Mouse (Mus musculus) layer of hippocampus, adult 9-11 months (tissue): Measurements from ENCODE around the gene Amer2.
"Not testable (repeated sequence)": the region's sequence is repeated elsewhere in the genome, so short reads cannot be mapped to it uniquely, and the experiment has no call there.

Source experiments
- DNase-seq: peaks from one replicate; pipeline ENCODE4 v3.0.0; 2022

Amer2 gene

DNA sequence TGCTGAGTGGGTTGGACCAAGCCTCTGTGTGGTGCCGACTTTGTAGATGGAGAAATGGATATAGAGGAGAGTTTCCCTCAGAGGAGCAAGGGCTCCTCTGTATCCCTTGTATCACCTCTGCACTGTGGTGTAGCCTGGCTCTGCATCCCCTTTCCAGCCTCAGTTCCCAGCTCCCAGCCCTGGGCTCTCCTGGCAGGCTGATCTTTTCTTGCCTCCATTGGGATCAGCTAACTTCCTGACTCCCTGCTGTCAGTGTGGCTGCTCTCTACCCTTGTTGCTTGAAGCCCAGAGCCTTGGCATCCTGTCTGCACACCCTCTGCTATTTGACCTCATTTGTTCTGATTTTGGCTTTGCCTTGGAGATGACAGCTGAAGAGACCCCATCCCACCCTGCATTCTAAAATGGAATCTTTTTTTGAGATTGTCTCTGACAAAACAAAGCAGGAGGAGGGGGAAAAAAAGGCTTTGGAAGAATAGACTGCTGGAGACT, at the start of gene Amer2:
Gene Amer2 (plus strand): TSS at position 439 of the 489 bp plus-strand sequence.
- DNase-seq: no peak

DNA sequence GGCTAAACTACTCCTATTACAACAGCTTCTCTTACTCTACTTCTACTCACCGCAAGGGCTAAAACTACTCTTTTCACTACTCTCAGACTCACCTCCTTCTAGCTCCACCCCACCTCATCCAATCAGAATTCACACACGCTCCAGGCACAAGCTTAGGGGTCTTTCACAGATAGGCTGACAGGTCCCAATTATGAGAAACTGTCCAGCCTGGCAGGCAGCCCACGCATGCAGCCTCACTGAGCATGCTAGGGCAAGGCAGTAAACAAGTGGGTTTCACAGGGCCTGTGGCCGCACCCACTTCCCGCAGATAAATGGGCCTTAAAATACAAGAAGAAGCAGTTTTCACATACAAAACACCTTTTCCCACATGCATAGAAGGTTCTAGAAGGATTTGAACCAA, 33.1 kb upstream of the Amer2 start:
- not testable (repeated sequence) for DNase-seq

DNA sequence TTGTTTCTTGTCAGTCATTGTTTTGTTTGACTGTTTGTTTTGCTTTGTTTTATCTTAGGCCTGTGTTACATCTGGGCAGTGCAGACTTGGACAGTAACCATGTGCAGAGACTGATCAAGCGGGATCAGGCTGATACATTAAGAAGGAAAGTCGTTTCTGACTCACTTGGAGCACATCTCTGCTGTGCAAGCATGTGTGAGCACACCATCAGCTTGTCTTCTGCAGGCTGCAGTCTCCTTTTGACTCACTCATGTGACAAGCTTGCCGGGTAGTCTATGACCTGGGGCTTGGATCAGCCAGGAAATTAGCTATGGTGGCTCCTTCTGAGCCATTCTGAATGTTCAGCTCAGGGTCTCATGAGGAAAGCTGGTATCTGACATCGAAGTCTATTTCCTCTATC, 32.5 kb upstream of the Amer2 start:
- DNase-seq: no peak

DNA sequence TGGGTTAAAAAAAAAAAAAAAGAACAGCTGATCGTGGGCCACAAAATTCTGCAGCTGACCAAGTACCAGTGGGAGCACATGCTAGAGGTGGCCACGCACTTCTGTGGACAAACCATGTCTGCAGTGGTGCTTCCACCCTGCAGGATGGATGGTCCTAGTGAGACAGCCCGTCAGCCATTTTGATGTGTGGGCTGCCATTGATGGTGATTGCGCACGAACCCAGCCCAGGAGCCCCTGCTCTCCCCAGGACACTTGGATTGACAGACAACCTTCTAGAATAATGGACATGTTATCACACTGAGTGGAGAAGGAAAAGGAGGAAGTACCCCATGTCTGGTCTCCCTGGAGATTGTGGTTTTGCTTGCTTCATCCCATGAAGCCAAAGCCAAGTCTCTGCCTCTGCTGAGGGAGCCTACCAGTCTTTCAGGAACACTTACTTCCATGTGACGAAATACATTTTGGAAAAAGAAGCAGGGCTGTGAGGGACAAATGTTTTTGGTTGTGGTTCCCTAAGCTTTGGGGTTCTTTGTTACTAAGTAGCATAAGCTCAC, 27.7 kb upstream of the Amer2 start:
- no peak for DNase-seq

DNA sequence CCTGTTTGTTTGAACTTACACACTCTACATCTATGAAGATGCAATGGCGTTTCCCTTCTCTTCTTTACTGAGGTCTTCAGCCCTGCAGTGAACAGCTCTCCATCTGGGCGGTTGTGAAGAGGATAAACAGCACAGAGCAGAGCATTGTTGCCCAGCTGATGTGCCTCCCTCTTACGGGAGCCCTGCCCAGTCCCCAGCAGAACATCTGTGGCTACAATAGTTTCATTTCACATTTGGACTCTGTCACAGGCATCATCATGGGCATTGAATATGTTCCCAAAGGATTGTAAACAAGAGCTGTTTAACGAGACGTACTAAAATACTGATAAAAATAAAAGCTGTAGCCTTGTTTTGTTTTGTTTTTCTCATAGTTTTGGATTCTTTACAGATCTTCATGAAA, 14.7 kb upstream of the Amer2 start:
- DNase-seq: peak; percentile 83

DNA sequence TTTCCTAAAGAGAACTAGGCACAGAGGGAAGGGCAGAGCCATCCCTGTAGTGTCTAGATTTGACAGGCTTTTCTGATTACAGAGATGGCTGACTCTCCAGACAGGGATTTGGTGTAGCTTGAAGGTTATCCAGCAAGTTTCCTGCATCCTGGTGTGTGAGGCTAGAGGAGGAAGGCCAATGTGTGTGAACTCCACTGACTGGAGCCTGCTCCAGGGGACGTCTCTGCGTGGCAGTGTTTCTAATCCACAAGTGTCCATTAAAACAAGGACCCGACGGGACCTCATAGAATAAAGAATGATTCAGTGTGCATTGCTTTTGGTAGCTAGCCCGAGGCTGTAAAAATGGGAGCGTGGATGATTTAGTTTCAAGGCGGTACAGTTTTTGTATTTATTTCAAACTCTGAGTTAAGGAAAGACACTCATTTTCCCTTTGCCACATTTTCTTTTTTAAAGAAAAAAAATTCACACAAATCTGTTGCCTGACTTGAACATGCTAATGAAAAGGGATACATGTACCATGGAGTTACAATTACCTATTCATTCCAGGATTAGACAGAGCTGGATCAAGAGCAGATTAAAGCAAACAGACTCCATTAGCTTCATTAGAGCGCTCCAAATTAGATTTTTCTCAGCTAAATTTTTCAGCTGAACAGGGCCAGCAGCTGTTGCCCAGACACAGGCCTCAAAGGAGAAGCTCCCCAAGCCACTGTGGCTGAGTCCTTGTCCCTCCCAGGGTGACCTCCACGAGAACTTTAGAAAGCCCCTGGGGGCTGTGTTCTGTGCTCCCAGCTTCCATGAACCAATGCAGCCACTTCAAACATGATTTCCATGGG, 11.5 kb upstream of the Amer2 start:
- no peak for DNase-seq

DNA sequence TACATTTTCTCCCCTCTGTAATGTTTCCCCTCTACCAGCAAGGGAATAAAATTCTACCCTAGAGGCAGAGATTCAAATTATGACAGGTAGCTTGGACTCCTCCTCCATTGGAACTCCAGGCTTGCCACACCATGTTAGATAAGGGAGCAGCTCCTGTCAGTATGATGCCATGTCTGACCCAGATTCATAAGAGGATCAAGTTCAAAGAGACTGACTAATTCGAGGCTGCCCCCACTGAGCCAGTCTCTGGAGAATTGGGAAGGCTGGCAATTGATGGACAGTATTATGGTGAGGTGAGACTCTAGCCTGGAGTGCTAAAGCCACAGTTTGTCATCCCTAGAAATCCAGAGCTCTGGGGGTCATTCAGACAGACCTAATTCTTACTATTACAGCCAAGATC, 6.3 kb upstream of the Amer2 start:
- no peak for DNase-seq

DNA sequence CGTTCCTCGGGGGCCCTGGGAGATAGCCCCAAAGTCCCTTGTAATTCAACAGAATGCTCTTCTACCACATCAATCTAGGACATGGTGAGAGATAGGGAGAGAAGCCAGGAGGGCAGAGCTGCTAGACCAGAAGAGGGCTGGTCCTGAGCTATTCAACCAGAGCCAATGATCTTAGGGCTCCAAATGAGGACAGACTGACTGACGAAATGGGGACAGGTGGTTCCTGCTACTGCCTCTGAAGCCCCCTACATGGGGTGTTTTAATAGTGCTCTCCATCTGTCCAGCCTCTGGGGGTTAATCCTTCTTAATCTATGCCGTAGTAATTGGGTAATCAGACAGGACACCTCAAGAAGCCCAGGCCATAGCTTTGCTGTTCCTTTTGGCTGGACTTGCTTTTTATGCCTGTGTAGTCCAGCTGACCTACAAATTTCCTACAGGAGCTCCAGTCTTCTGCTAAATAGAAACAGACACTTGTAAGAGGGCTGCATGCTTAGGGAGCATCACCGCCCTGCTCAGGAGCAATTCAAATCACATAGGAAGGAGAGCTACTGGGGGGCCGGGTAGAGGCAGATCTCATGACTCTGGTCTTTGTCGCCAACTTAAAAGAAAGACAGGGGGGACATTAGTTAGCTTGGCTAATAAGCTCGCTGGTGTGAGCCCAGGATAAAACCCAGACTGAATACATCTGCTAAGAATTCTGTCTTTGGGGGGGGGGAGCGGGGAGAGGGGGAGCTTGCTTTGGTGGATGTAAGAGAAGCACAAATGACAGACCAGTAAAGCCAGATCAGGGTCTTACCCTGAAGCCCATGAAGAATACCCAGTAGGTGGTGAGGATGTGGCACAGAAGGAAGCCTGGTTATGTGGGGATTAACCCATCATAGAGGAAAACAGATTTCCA, 4.0 kb upstream of the Amer2 start:
- no peak for DNase-seq

DNA sequence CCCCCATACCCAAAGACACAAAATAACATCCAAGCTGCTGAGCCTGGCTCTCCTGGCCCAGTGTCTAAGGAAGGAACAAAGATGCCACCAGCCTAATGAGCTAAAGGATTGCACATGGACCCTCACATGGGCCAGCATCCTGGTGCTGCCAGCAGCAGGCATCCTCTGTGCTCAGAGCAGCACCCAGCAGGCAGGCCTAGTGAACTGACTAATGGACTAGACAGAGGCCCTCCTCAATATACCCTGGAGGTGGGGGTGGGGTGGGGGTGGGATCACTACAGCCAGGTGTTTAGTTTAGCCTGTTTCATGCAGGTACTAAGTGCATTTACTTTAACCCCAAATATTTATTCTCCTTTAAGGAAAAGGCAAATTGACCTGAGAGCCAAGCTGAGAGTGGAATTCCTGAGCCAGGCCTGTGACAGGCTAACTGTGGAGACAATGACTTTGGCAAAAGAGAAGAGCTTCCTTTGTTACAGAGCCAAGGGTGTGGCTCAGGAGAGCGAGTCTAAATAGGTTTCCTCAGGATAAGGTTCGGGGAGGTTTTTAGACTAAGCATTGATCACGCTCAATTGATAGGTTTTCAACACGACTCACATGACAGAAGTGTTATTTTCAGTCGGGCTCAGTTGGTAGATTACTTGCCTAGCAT, 3.3 kb upstream of the Amer2 start:
- no peak for DNase-seq

DNA sequence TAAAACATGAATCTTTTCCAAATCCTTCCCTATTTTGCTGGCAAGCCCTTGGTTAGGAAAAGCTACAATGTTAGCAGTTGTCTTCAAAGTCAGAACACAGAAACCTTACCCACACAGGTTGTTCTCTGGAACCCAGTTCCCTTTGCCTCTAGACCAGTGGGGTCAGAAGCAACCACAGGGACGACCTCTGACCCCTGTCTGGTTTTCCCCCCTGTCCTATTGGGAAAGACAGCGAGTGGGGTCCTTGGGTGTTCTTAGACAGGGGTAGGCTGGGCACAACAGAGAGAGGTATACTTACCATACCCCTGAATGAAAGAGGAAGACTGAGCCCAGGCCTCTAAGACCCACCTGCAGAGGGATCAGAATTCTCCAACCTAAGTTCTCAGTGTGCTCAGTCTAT, 4.0 kb downstream of the Amer2 start:
- no peak for DNase-seq

DNA sequence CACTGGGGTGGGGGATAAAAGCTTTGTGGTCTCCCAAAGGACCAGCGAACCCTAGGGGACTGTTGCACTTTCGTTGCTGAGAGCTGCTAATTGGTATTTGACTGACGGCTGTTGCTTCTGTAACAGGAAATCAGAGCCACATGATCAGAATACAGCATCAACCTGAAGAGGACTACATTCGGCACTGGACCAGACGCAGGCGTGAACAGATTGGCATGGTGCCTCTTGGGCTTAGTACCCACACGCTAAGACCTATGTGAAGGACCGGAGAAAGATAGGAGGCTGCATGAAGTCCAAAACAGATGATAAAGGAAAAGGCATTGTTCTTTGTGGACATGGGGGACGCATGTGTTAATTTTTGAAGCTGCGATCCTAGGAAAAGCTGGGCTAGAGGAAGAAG, 4.5 kb downstream of the Amer2 start:
- DNase-seq: peak; percentile 52

DNA sequence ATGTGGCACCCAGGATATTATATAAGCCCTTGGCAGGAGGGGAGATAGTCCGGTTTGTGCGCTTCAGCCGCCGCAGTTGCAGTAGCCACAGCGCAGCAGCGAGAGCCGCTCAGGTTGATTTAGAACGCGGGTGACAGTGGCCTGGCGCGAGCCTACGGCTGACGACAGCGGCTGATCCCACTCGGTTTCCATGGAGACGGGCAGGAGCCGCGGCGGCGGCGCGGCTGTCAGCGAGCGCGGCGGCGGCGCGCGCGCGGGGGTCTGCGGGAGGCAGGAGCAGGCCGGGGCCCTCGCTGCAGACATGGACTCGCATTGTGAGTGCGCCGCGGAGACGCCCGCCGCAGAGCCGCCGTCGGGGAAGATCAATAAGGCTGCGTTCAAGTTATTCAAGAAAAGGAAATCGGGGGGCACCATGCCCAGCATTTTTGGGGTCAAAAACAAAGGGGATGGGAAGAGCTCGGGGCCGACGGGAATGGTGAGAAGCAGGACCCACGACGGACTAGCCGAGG, 5.1 kb downstream of the Amer2 start:
- peak; percentile 93 for DNase-seq

DNA sequence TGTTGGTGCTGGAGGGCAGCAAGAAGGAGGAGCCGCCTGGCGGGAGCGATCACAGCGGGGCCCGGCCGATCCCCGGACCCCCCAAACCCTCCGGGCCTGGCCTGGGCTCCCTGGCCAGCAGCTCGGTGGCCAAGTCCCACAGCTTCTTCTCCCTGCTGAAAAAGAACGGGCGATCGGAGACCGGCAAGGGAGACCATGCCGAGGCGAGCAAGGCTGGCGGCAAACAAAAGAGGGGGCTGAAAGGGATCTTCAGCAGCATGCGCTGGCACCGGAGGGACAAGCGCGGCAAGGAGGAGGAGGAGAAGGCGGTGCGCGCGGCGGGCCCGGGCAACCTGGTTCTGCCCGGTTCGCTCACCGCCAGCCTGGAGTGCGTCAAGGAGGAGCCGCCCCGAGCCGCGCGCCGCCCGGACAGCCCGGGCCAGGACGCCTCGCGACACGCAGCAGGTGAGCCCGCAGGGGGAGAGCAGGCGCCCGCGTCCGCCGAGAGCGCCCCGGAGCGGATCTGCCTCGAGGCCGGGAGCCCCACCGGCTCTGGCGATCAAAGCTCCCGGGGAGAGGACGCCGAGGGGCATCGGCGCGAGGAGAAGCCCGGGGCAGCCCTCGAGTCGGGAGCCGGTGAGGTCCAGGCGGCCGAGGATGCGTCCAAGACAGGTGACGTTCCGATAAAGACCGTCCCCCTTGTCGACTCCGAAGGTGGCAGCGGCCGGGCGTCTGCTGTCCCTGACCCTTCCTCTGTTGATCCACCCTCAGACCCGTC, 5.7 kb downstream of the Amer2 start:
- peak; percentile 43 for DNase-seq

DNA sequence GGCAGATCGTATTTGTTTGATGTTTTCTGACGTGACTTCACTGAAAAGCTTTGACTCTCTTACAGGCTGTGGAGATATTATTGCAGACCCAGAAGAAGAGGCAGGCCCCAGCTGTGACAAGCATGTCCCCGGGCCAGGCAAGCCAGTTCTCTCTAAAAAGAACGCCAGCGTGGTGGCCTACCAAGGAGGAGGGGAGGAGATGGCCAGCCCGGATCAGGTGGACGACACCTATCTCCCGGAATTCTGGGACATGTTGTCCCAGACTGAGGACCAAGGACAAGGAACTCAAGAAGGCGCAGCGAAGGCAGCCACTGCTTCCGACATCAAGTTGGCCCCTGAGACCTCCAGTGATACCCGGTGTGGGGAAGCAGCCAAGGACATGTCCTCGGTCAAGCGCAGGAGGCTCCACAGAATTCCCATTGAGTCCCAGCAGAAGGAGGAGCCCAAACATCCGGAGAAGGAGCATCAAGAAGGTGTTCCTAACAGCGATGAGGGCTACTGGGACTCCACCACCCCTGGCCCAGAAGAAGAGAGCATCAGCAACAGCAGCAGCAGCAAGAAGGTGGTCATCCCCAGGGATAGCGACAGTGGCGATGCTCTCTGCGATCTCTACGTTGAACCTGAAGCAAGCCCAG, 6.4 kb downstream of the Amer2 start:
- DNase-seq: peak; percentile 19

DNA sequence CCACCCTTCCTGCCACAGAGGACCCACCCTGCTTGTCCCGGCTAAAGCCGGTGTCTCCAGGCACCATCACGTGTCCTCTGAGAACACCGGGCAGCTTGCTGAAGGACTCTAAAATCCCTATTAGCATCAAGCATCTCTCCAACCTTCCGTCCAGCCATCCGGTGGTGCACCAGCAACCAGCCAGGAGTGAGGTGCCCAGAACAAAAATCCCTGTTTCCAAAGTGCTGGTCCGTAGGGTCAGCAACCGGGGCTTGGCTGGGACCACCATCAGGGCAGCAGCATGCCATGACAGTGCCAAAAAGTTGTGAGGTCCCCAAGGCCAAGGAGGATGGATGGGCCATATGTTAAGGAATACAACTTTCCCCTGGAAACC, 6.9 kb downstream of the Amer2 start:
- DNase-seq: no peak

DNA sequence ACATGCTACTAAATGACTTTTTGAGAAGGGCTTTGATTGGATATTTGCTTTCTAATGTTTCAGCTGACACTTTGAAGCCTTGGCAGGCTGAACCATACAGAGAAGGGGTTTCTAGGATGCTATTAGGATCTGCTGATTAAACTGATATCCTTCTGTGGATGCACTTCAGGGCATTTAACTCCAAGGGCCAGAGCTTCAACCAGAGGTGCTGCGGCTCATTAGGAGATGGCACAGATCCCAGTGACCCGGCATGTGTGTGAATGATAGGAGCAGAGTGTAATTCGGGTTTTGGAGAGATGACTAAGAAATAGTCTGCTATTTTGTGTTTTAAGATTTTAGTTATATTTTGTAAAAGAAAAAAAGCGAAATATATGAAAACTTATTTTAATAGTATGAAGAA, 8.6 kb downstream of the Amer2 start:
- no peak for DNase-seq

DNA sequence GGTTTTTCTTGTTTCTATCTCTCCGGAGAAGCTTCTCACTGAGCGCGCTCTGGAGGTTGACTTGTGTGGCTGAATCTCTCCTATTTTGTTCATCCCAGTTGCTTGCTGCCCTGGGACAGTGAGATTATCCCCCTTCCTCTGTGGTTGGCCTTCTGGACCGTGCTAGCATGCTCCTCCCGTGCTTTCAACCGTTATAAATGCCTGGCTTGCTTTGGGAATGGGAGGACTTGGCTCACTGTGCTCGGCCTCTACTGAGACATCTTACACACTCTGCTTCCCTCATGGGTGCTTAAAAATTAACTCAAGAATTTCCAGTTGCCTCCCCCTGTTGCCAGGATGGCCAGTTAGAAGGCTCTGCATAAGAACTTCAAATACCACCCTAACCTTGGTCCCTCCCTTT, 10.8 kb downstream of the Amer2 start:
- no peak for DNase-seq

DNA sequence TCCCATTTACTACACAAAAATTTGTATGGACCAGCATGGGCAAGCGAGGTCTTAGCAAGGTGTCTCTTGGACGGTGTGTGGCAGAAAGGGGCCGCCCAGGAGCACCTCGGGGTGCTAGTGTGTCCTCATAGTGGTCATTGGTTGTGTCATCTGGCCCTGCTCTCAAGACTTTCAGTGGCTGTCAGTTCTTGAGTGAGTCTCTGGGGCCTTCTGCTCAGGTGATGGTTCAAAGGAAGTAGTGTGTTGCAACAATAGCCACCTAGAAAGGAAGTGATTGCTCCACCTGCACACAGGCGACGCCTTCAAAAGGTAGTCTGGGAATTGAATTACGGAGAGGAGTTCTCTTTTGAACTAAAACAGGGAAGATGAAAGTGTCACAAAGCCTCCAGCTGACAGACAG, 11.2 kb downstream of the Amer2 start:
- DNase-seq: no peak

DNA sequence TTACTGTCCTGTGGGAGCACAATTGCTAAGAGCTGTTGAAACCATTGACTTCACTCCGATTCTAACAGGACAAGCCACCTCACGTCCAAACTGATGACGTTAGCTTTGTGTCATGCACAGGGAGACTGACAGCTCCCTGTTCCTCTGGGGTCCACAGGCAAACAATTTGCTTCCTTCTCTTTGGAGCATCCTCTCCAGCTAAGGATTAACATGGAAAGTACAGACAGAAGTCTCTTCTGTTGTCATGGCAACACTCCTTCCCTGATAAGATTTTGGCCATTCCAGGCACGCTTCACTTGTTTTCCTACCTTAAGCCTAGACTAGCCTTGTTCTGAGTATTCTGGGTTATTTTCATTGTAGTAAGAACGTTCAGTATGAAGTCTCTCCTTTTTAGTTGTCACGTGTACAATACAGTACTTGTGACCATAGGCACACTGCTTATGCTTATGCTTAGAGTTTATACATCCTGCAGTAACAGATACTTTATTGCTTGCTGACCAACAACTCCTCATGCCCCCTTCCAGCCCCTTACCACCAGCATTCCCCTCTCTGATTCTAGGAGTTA, 12.1 kb downstream of the Amer2 start:
- DNase-seq: no peak

DNA sequence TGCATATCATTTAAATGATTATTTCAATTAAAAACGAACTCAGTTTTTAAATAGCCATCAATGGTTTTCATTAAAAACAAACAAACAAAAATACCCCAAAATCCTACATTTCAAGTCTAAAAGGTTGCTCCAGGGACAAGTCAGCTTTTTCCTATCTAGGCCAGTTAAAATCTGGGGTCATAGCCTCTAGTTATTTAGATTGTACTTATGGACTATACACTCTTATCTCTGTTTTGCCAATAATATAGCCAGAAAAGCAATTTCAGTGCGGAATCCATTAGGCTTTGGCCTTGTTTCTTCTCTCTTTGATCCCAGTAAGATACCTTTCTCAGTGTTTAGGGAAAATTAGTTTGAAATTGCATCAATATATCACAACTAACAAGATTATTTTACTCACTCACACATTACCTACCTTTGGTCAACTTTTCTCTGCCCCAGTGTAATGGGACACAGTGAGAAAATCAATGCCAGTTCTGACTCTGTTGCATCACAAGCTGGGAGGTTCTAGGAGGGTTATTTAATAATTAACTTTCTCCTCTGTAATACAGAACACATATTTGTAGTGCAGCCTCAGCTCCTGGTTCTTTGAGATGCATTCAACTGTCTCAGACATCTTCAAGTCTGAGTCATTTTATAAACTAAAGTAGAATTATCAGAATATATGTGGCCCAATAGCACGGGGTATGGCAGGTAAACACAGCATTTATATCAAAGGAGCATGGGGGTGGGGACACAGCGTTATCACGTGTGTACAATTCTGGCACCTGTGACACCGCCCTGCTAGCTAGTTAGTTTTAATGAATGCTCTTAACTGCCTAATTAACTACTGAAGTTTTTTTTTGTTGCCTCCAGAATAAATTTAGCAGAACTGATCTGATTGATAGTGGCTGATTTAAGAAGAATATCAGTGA, 13.8 kb downstream of the Amer2 start:
- DNase-seq: no peak
